Mouse (Mus musculus) retina, embryonic 14.5 days (tissue): ENCODE measurements around the gene Dnajc28.
A peak's percentile ranks its signal among the peaks of the same experiment; 100 is the strongest.

Source experiments
- DNase-seq: peaks from one replicate; pipeline ENCODE4 v3.0.0-alpha.2; 2015; ENCODE audit warnings: low spot score

Gene Dnajc28

DNA sequence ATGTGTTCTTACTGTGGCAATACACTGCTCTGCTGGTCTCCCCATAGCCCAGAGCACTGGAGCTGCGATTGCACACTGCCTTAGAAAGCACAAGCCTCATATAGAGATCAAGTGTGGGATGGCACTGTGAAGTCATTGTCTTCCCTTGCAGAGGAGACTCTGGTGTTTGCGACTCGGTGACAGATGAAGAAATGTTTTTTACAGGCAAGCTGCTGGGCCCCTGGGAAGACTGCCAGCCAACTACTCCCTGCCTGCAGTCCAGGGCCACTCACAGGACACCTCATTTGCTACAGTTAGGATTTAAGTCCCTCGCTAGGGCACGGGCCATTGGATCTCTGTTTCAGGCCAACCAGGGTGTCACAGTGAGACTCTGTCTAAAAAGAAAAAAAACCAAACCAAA is 13.6 kb upstream of the Dnajc28 start:
- DNase-seq: no peak

DNA sequence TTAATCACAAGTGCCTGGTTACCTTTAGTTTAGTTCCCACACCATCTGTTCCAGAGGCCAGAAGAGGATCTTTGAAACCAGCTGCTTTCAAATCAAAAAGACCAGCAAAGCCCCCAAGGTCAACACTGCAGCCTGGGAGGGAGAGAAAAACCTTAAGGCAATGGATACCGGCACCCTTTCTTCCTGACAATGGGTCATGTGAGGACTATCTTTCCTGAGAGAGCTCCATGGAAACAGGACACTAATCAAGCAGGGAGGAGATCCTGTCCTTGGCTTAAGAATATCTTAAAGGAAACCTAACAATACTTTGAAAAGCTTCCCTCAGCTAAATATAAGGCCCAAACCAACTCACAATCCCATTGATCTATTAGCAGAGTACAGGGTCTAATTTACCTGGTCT is 11.8 kb upstream of the Dnajc28 start:
- no peak for DNase-seq

DNA sequence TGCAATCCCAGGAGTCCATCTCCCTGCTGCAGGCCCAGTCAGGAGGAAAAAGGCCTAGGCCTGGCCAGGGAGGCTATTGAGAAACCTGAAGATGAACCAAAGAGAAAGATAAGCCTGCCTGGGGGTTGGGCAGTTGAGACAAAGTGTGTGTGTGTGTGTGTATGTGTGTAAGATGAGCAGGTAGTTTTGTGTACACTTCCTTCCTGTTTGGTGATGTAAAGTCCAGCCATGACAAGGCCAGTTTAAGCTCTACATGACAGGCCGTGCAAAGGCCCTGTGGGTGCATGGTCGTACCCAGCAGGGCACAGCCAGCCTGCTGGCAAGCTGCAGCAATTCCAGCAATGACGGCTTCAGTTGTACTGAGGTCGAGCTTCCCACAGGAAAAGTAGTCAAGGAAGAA is 10.9 kb upstream of the Dnajc28 start:
- DNase-seq: no peak

DNA sequence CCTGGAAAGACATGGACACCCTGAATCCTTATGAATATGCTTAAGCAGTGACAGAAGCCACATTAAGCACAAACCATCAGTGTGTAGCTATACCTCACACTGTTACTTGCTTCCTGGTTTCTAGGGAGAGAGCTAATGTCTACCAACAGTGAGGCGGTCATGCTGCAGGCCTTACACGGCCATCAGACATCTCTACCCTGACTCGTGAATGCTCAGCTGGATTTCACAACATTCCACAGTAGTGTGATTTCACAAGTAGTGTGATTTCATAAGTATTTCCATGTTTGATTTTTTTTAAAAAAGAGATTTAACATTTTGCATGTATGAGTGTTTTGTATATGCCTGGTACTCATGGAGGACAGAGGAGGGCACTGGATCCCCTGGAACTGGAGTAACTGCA is 9.8 kb upstream of the Dnajc28 start:
- no peak for DNase-seq

DNA sequence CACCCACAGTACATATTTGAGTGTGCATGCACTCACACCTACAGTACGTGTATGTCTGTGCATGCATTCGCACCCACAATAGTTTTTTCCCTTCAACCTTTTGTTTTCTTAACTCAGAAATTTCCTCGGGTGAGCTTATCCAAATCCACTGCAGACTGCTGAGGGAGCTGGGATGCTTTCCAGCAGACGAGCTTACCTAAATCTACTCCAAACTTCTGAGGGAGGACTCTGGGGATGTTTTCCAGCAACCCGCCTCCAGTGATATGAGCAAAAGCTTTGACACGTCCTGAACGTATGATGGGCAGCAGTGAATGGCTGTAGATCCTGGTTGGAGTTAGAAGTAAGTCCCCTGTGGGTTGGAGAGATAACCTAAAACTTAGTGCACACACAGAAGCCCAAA is 9.0 kb upstream of the Dnajc28 start:
- DNase-seq: no peak

DNA sequence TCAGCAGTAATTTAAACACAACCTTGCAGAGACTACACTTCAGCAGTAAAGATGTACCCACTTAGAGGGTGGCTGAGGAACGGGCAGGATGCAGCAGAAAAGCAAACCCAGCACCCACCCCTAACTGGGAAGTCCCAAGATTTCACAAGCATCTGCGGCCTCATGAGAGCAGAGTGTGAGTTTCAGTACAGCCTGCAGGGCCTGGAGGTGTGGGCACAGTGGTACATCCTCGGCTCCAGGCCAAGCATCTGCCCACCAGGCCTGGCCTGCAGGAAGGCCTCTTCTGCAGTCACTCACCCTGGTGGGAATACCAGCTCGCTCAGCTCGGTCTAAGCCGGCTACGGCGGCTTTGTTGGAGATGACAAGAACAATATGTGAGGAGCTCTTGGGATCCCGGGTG is 4.2 kb upstream of the Dnajc28 start:
- DNase-seq: no peak

DNA sequence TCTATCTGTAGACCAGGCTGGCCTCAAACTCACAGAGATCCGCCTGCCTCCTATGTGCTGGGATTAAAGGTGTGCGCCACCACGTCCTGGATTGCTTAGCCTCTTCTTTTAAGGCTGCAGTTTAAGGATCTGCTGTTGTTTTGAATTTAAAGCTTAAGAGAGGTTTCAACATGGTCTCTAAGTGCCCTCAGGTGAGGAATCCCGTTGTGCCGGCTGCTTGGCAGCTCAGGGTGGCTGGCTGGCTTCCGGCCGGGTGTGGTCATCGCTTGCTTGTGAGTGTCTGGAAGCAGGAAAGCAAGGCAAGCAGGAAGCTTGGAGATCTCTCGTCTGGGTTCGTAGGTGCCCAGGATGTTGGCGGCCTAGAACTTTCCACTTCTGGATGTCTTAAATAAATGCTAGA is 2.2 kb upstream of the Dnajc28 start:
- DNase-seq: no peak

DNA sequence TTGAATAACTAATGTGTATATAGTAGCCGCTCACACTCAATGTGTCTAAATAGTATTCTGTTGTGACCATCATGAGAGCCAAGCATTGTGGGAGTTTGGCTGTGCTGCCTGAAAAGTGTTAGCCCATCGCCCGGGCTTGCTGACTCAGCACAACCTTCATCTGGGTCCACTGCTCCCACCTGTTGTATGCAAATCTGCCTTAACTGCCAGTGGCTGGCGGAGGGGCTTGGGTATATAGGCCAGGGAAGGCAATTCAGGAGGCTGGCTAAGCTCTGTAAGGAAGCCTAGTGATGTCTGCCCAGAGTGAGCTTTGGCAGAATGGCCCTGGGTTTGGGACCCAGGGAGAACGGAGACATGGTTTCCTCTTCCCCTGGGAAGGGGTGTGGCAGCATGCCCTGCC is 1.4 kb upstream of the Dnajc28 start:
- DNase-seq: no peak

DNA sequence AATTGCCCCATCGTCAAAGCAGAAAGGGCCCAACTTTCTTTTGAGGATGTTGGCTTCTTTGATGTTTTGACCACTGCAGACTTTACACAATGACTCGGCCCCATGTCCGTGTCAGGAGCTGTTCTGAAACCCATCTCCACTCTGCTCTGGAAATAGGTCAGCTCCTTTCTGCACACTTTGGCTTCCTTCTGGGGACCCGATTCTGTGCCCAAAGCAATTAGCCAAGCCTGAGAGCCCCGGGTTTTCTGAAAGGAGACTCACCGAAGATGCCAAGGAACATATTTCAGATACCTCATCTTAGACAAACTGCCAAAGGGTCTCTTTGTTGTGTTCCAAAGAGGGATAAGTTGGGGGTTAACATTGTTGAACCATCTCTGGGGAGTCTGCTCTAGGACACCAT is 4.3 kb downstream of the Dnajc28 start:
- DNase-seq: no peak

DNA sequence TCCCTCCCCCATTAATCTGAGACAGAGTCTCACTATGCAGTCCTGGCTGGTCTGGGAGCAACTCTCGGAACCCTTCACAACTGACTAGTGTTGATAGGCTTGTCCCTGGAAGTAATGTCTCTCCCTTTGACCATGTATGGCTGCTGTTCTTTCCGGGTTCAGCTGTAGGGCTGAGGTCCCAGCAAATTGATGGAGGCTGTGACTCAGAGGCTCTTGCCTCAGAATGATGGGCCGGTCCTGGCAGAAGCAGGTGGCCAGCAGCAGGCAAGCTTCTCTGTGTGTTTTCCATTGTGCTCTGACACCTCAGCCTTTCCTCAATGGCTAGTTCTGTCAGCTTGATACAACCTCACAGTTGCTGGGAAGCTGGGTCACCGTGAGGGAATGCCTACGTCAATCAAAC is 6.3 kb downstream of the Dnajc28 start:
- no peak for DNase-seq

DNA sequence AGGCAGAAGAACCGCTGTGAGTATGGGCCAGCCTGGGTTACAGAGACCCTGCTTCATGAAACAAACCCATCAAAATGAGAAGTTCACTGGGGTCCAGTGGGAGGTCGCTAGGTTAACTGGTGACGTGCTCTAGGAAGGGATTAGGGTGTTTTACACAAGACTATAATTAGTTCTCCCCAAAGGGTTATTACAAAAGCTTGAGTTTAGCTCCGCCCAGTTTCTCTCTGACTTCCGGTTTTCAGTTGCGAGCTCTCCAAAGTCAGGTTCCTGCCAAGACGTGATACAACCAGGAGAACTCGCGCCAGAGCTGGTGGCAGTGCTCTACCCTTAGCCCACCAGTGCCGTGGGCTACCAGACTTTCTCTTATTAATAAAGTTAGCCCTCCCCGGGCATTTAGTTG is 7.6 kb downstream of the Dnajc28 start:
- DNase-seq: no peak

DNA sequence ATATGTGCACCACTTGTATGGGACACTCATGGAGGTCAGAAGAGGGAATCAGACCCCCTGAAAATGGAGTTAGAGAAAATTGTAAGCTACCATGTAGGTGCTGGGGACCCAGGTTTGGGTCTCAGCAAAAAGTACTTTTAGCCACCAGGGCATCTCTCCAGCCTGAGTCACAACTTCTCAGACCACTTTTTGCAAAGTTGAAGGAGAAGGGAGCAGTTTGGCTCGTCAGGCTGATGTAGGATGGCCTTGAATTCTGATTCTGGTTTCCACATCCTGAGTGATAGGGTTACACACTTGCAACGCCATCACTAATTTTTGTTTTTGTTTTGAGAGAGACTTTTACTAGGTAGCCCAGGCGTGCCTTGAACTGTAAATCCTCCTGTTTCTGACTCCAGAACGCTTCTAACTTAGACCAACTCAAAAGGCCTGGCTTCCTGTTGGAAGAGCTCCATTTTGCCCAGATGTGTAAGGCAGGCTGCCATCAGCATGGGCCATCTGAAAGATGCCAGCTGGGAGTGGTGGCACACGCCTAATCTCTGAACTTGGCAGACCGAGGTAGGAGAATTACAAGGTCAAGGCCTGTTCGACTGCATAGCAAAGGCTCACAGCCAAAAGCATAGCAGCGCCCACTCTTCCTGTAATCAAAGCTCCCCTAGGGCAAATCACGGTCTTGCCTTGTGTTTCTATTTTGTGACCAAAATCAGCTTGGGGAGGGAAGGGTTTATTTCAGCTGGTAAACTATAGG is 9.2 kb downstream of the Dnajc28 start:
- DNase-seq: no peak

DNA sequence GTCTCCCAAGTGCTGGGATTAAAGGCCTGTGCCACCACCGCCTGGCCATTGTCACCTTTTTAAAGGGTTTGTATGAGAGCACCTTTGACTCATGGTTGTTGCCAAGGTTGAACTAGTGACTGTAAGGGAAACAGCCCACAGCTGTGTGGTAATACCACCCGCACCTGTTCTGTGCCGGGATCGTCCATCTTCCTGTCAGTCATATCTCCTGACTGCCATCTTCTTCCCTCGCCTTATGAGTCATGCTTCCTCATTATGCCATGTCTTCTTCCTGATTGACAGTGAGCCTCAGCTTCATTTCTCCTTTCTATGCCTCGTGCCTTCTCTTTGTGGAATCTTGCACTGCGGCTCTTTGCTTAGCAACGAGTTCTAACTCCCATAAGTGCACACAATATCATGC is 11.9 kb downstream of the Dnajc28 start:
- no peak for DNase-seq

DNA sequence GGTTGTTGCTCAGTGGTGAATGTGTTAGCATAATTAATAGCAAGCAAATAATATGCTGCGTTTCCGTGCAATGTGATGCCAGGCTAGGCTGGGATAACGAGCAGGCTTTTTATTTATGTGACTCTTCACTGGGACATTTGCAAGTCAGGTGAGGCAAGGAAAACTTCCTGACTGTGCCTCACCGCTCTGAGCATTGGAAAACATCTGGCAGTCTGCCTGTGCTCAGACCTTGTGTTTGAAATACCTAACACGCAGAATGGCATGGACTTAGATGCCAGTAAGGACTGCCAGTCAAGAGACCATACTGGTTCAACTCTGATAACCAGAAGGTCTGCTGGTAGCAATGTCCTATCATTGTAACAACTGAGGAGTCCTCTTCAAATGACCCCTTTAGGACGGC is 13.7 kb downstream of the Dnajc28 start:
- no peak for DNase-seq

DNA sequence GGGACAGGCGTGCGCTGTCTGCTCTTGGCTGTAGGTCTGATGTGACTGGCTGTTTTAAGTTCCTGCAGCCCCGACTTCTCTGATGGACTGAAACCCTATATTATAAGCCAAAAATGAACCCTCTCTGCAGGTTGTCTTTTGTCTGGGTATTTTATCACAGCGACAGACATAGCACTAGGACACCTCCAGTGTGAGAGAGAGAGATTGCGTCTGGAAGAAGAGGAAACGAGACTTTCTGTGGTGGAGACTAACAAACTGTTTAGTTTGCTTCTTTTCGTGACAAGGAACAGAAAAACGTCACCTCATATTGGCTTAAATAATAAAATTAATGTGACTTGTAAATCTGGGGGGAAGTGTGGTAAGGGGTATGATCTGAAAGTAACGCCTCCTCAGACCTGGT is 17.1 kb downstream of the Dnajc28 start:
- DNase-seq: no peak

DNA sequence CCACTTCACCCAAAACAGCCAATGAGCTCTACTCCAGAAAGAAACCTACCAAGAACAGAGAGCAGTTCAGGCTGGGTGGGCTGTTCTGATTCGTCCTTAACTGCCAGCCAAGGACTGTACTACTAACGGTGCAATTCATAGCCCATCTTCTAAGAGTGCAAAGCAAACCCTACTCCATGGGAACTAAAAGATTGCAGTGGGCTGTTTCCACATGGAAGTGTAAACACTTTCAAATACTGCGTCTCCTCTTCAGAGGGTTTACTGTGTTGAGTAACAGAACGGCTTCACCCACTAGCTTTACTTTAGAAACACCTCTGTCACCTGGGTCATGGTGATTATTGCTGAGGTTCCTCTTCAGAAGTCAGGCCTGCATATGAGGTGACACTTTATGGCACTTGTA is 17.7 kb downstream of the Dnajc28 start:
- no peak for DNase-seq

DNA sequence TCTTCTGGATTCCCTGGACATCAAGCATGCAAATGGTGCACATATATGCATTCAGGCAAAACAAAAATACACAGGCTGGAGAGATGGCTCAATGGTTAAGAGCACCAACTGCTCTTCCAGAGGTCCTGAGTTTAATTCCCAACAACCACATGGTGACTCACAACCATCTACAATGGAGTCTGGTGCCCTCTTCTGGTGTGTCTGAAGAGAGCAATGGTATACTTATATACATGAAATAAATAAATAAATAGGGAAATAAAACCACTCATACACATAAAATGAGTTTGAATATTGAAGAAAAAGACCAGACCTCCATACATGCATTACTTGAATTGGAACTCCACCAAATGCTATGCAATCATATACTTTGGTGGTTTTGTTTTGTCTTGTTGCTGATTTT is 19.6 kb downstream of the Dnajc28 start:
- no peak for DNase-seq

DNA sequence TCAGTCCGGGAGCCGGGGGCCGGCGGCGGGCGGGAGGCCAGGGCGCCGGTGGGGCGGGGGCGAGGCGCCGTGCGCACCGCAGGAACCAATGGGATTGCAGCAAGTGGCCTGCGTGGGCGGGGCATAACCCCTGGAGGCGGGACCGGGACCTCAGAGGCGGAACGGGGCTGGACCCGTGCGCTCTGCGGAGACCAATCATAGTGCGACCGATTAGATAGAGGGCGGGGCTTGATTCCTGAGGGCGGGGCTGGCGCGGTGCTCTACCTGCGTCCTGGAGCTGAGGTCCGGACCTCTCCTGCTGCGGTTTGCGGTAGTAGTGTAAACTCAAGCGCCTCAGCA is 21.2 kb downstream of the Dnajc28 start, which contains the start of gene Tmem50b:
Tmem50b (minus strand) TSS at position 129 of the 339 bp plus-strand sequence.
- DNase-seq: peak; percentile 99

DNA sequence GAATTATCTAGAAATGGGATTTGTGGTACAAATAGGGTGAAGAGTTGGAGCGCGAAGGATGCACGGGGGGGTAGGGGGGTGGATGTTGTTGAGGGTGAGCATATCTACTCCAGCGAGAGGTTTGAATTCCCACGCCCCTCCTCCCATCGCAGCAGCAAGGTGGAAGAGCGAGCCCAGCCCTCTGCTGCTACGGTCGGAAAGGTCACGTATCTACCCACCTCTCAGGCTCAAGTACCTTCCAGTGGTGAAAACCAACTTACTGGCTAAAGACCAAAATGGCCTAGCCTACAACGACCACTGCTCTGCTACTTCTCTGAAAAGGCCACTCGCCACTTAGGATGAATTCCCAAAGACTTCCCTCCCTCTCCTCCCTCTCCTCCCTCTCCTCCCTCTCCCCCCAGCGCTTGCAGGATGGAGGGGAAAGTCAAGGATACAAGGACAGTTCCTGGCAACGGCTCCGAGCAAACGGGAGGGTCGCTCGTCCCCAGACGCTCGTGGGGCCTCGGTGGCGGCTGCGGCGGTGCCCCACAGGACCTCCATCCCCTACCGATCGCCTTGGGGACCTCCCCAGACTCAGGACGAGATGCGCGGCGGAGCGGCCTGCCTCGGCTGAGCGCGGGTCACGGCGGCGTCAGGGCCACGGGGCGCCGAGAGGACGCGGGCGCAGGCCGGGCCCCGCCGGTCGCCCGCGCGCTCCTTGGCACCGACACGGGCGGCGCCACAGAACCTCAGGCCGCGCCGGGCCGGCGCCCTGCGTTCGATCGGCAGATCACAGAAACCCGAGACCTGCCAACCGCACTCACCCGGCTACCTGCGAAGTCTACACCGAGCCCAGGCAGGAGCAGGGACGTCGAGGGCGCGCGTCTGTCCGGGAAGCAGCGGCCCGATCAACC is 21.8 kb downstream of the Dnajc28 start:
- DNase-seq: no peak

DNA sequence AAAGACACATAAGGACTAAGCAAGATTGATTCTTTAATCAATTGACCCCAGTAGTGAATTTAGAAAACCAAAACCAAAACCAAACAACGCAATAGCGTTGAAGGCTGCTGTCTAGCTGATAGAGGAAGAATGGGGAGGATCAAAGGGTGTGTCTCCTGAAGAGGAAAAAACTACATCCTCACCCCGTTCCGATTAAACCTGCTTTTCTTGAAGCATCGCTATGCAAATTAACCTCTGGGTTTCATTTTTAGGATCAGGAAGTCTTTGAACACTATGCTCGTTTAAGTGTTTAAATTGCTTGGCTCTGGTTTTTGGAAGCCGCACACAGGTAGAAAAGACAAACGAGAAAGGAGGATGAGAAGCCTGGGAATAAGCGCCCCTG is 22.4 kb downstream of the Dnajc28 start:
- DNase-seq: no peak

DNA sequence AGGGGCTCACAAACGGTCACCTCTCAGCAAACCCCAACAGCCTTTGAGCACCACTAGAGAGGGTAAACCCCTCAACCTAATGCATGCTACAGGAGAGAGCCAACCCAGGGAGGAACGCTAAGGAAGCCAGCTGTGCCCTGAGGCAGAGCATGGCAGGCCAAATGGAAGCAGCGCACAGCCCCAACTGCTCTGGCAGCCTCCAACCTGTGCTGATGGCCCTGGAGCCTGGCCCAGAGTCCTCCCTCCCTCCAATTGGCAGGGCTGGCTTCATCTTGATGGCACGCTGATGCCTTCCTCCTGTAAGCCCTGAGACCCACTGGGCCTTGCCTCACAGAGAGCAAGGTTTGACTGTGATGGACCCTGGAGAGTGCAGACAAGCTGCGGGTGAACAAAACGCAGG is 23.8 kb downstream of the Dnajc28 start:
- no peak for DNase-seq

DNA sequence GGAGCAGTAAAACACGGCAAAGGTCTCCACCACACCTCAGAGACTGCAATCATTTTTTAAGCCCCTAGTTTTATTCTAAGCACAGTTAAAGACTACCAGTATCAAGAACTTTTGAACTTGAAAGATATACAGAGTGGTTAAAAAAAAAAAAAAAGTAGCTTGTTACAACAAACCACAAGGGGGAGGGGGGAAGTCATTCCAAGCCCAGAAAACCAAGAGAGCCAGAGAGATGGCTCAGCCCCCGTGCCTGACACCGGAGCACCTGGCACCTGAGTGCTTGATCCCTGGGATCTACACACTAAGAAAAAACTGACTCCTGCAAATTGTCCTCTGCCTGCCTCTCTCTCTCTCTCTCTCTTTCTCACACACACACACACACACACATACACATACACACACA is 25.6 kb downstream of the Dnajc28 start:
- no peak for DNase-seq

DNA sequence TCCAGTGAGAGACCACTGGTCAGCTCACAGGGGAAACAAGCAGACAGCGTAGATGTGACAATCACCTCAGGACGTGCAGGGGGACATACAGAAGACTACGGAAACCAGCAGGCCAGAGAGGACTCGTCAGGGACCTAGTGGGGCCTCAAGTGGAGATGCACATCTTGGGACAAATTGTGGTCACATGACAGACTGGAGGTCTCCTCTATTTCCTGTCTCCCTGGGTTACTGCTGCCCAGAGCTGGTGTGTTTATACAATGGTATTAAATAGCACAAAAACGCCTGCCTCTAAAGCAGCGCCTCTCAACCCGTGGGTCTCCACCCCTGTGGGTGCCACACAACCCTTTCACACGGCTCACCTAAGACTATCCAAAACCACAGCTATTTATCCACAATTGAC is 26.7 kb downstream of the Dnajc28 start:
- DNase-seq: no peak

DNA sequence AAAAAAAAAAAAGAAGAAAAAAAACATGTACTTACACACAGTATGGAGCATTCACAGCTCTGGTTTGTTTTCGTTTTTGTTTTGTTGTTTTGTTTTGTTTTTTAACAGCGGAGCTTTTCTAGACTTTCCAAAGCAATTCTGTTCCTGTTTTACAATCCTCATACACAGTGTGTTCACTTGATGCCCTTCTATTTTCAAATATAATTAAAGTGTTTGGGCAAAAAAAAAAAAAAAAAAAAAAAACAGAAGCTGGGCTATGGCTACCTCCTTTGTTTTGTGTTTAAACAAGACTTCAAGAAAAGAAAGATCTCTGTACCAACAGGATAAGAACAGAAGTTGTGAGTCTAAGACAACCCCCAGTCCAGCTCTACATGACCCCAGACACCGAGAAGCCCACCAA is 30.1 kb downstream of the Dnajc28 start:
- no peak for DNase-seq
